Mouse (Mus musculus) cerebellum, postnatal 4 days (tissue): ENCODE measurements at regions not wholly inside any gene's neighbourhood (a gene's known extent, or its start where the extent isn't known, plus 50 kb on each side); places are given as distances from the start of the nearest gene placed in this dataset.

Source experiments
- DNase-seq, 2 experiments: peaks; one replicate each; pipeline ENCODE4 v3.0.0; 2022; ENCODE audit warnings: low spot score in 2 of 2, mixed read lengths in 1 of 2

GRCm38 (mm10) chr10:25857954-25858616 lies 220.0 kb upstream of the Gm9767 start:
- DNase-seq, result no peak

GRCm38 (mm10) chr10:25844348-25844747 lies 233.7 kb upstream of the Gm9767 start:
- no peak for DNase-seq

- DNase-seq, result no peak
Measured at GRCm38 (mm10) chr10:25829275-25829674, 248.8 kb upstream of the Gm9767 start.

GRCm38 (mm10) chr10:25804223-25804622 lies 268.2 kb upstream of the Smlr1 start:
- DNase-seq, result no peak

GRCm38 (mm10) chr10:25801499-25801898 lies 265.4 kb upstream of the Smlr1 start:
- no peak for DNase-seq

DNA sequence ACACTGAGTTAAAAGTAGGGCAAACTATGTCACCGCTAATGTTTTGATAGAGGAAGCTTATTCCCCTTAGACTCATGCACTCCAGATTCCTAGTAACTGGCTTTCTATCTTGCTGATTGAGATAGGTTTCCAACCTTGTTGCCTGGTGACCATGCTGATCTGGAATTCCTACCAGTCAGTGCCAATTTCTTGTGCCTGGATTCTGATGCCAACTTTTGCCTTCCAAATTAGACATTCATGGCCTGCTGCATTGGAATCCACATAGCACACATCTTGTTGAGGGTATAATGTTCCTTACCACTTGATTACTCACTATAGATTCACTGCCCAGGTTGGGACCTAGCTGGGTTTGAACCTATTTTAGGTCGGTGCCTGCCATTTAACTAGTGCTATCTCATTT lies 262.8 kb upstream of the Smlr1 start:
- no peak for DNase-seq

DNA sequence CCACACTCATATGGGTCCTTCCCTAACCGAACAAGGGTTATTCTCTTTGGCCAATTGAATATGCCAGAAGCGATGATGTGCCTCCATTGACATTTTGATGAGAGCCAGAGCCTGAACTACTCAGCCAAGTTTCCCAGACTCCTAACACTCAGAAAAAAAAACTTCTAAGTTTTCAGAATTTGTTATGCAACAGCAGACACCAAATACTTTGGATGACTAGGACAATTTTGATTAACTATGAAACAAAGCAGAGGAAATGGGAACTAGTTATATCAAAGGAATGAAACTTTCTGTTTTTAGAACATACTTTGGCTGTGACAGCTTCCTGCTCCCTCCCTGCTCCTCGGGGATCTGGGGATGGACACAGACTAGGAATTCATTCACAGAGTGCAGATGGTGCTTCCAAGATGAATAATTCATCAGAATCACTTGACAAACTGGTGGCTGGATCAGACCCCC lies 254.3 kb upstream of the Smlr1 start:
- no peak for DNase-seq

DNA sequence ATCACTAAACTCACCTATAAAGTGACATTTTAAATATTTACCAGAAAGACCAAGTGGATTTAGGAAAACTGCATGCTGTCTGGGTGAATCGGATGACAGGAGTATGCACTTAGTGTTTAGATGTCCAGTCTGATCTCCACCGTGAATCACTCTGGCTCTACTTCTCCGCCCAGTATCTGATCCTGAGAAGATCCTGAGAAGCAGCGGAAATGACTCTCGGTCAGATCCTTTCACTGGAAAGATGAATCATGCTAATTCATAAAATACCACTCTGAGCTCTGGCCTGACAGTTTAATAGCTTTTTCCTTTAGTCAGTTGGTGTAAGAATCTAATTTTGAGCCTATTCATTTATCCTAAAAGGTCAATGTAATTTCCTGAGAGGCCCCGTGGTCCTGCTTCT lies 252.6 kb upstream of the Smlr1 start:
- DNase-seq, result no peak

DNA sequence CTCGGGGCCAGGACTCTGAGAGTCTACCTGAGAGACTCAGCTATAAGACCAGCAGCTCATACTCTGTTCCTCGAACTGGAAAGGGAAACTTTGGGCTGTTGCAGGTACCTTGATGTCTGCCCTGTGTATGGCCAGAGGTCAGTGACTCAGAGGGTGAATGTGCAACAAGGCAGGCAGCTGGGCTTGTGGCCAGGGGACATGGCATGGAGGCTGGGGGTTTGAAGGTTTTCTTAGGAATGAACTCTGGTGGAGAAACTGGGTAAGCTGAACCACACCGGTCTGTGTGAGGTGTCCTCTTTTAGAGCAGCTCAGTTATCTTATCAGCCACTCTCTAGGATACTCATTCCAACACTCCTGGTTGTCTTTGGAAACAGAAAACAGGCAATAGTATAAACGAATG lies 251.9 kb upstream of the Smlr1 start:
- DNase-seq, result no peak

DNA sequence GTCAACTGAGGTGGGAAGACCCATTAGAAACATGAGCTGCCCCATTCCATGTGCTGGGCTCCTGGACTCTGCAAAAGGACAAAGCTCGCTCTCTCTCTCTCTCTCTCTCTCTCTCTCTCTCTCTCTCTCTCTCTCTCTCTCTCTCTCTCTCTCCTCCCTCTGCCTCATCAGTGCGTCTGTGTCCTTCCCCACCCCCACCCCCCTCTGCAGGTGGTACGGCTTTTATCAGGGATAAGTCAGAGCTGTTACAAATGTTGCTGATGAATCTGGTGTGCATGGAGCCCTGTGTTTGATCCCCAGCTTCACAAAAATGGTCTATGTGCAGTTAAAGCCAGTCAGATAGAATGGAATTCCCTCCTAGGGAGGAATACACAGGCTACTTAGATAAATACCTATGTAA lies 247.8 kb upstream of the Smlr1 start:
- no peak for DNase-seq

GRCm38 (mm10) chr10:25779476-25779875 lies 243.4 kb upstream of the Smlr1 start:
- no peak for DNase-seq

GRCm38 (mm10) chr10:25777717-25778116 lies 241.7 kb upstream of the Smlr1 start:
- DNase-seq, result no peak

GRCm38 (mm10) chr10:25776697-25777096 lies 240.6 kb upstream of the Smlr1 start:
- no peak for DNase-seq

- DNase-seq, result no peak
Measured at GRCm38 (mm10) chr10:25770051-25770450, 234.0 kb upstream of the Smlr1 start.

- no peak for DNase-seq
Measured at GRCm38 (mm10) chr10:25768456-25768855, 232.4 kb upstream of the Smlr1 start.

DNA sequence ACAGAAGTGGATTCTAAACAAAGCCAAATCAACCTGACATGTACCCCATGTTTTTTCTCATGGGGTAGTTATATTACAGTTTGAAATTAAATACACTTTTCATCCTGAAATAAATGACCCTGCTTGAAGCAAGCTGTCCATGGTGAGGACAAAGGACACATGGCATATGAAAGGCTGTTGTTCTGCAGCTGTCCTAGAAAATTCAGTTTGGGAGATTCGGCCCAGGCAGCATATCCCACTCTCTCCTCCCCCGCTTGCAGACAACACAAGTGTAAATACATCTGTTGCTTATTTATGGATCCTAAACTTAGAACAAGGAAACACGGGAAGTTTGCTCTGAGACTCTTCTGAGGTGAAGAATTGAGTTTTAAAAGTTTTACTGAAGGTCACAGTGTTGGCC lies 218.2 kb upstream of the Smlr1 start:
- no peak for DNase-seq

GRCm38 (mm10) chr10:25742678-25743077 lies 206.6 kb upstream of the Smlr1 start:
- DNase-seq, result no peak

DNA sequence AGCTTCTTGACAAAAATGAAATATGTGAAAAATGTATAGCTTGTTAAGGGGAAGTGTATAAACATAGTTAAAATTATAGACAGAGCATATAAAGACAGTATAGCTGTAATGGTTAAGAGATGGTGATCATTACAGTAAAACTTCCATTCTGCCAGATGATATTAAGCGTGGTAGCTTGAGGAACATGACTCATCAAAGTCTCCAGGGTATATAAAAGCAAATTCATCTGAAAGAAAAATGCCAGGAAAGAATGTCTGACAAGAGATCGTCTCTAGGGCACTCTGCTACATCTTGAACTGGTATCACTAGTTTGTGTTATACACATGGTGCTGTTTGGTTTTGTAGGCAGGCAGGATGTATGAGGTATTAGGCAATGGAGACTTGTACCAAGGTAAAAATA lies 204.9 kb upstream of the Smlr1 start:
- DNase-seq, result no peak

DNA sequence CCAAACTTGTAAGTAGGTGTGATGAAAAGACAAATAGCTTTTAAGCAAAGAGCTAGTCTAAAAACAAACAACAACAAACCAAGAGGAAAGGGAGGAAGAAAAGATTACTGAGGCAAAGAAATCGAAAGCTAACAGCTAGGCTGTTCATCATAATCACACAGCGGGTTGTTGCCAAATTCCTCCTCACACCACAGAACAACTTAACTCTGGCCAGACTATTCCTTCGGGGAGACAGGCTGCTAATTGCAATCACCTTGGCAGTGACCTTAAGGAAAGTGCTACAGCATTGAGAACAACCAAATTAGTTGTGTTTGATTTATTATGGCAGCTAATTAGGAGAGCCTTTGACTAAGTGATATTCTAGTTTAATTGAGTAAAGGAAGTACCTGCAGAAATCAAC lies 194.4 kb upstream of the Smlr1 start:
- DNase-seq, result no peak

DNA sequence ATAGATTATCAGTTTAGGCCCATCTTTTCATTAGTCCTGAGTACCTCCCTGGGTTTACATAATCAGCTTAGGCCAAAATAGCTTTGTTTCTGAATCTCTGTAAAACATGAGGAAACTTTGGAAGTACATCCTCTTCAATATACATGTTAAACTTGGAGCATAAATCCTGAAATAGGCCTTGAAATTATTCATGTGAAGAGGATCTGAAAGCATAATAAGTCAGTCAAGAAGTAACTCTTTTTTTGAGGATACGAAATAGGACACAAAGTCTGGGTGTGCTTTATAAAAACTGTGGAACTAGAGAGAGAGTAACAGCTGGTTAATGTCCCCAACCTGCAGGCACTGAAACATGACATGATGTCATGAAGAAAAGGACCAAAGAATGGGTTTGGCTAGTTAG lies 187.9 kb upstream of the Smlr1 start:
- DNase-seq, result no peak

DNA sequence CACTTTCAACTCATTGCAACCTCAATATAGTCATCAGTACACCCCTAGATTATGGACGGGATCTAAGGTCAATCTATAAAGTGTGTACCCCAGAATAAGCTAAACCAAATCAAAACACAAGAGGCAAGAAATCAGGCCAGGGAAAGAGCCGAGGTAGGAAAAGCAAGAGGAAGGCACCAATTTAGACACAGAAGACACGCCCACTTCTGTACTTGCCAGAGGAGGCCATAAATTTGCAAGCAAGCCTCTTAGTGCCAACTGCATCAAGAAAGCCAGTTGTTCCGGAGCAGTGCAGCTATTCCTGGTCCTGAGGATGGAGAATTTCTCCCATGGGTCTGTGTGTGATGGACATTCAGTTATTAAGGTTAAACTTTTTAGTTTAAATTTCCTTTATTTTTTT lies 179.7 kb upstream of the Smlr1 start:
- no peak for DNase-seq

DNA sequence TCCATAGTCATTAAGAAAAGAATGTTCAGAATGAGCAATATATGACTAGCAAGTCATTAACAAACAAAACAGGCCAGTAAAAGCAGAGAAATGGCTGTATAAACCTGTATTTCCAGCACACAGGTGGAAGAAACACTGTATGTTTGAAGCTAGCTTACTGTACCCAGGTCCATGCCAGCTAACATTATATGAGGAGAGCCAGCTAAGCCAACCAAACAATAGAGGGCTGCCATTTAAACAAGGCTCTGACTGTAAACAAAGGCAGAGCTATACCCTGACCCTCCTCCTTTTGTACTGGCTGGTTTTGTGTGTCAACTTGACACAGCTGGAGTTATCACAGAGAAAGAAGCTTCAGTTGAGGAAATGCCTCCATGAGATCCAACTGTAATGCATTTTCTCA lies 178.6 kb upstream of the Smlr1 start:
- no peak for DNase-seq

DNA sequence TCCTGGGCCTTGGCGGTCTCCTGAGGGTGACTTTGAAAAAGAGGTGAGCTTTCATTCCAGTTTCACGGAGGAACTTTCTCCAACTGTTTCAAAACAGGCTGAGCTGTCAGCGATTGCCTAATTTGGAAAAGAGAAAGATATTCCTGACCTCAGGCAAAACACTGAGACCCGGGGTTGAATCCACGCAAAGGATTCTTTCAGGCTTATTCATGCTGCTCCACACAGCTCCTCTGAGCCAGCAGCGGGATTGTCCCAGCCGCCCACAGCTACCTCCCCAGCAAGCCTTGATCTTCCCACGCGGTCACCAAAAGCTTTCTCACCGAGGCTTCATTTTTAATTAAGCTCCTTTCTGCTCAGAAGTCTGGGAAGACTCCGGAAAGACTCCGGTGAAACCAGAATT lies 178.0 kb upstream of the Smlr1 start:
- no peak for DNase-seq

GRCm38 (mm10) chr10:25707951-25708350 lies 171.9 kb upstream of the Smlr1 start:
- DNase-seq, result peak in 1 of 2 experiments; percentile 72
